Mouse (Mus musculus): ENCODE results near the gene Cmbl. TPM values are rescaled to one million over a fixed set of nuclear protein-coding genes. Genes with fewer than 3 reads are reported as not detected.

The Cmbl gene
- under 1 TPM; 0.15 to 0.64 TPM for polyA plus RNA-seq (2017; shearing (Covaris generic))

GRCm38 (mm10) chr15:31565184-31565583, at the start of gene Cmbl:
TSS of gene Cmbl (plus strand) at chr15:31565389.

GRCm38 (mm10) chr15:31530659-31531445, 34.3 kb upstream of the Cmbl start, which contains the start of gene March6:
TSS of gene March6 (minus strand) at chr15:31531053.

GRCm38 (mm10) chr15:31601646-31602374, 36.6 kb downstream of the Cmbl start, which contains the start of the genes Cct5 and Fam173b:
TSS of gene Cct5 (minus strand) at chr15:31601804.
TSS of gene Fam173b (plus strand) at chr15:31601852.

Other genes starting within 250 kb of the Cmbl start
- gene Ankrd33b, start 197.7 kb upstream of the Cmbl start, polyA plus RNA-seq (2017; shearing (Covaris generic)) = not detected
- gene Ropn1l, start 111.7 kb upstream of the Cmbl start, polyA plus RNA-seq (2017; shearing (Covaris generic)) = 1 to 10 TPM in 1 of 2 experiments, under 1 TPM in 1; 0.49 to 1.3 TPM
- 10 to 100 TPM in 1 of 2 experiments, 1 to 10 TPM in 1; 8.8 to 10.4 TPM for gene March6, start 34.3 kb upstream of the Cmbl start, polyA plus RNA-seq (2017; shearing (Covaris generic))
- gene Cct5, start 36.4 kb downstream of the Cmbl start, polyA plus RNA-seq (2017; shearing (Covaris generic)) = 100 to 1,000 TPM; 321 to 374 TPM
- 10 to 100 TPM; 11.3 to 12.2 TPM for gene Fam173b, start 36.5 kb downstream of the Cmbl start, polyA plus RNA-seq (2017; shearing (Covaris generic))

Measured in activated CD4-positive, CD25-positive, alpha-beta regulatory T cell (primary cell).